Mouse (Mus musculus) kidney, embryonic 15.5 days (tissue): ENCODE measurements around the gene Cxcr5. TPM values are rescaled to one million over a fixed set of nuclear protein-coding genes. Genes with fewer than 3 reads are reported as not detected.

Experiments used
- ATAC-seq: fragments of 200-750 bp; cut with Nextera tagmentation; replicated peaks from 2 replicates; pipeline ENCODE4 v1.8.0; 2017; ENCODE audit warnings: moderate TSS enrichment; ENCODE audit not compliant: low FRiP score
- H3K27ac ChIP-seq: fragments of 300-500 bp; sonication (generic); 2 replicates; pipeline ENCODE4 v1.5.1; 2015; ENCODE audit warnings: mild to moderate bottlenecking, inconsistent platforms
- H3K27me3 ChIP-seq: fragments of 300-500 bp; sonication (generic); 2 replicates; pipeline ENCODE4 v1.6.1; 2015; ENCODE audit warnings: inconsistent platforms
- H3K36me3 ChIP-seq: fragments of 300-500 bp; sonication (generic); 2 replicates; pipeline ENCODE4 v1.6.1; 2015; ENCODE audit warnings: inconsistent platforms
- H3K4me1 ChIP-seq: fragments of 300-500 bp; sonication (generic); 2 replicates; pipeline ENCODE4 v1.6.1; 2015; ENCODE audit warnings: inconsistent platforms
- H3K4me2 ChIP-seq: fragments of 300-500 bp; sonication (generic); 2 replicates; pipeline ENCODE4 v1.6.1; 2015; ENCODE audit warnings: moderate library complexity, mild to moderate bottlenecking, inconsistent platforms
- H3K4me3 ChIP-seq: fragments of 300-500 bp; sonication (generic); replicated peaks from 2 replicates; pipeline ENCODE4 v1.5.1; 2015; ENCODE audit warnings: mild to moderate bottlenecking, inconsistent platforms
- H3K9ac ChIP-seq: fragments of 300-500 bp; sonication (generic); 2 replicates; pipeline ENCODE4 v1.6.1; 2015; ENCODE audit warnings: mild to moderate bottlenecking, inconsistent platforms
- H3K9me3 ChIP-seq: fragments of 300-500 bp; sonication (generic); replicated peaks from 2 replicates; pipeline ENCODE4 v1.6.1; 2016; ENCODE audit warnings: inconsistent platforms
- WGBS: fragments of 180-500 bp; shearing (Covaris S2); methylation state at CpG from one replicate; pipeline ENCODE4 v1.1.7; 2015; ENCODE audit warnings: mixed read lengths; 5-methylcytosine and 5-hydroxymethylcytosine counted together
- polyA plus RNA-seq: library from polyadenylated mRNA; unstranded; fragments of >200 nt; fragmentation: Nextera tagmentation; extraction: Ambion mirVana; gene quantifications from 2 replicates; pipeline ENCODE4 v1.2.1, GENCODE M21; 2015

Gene Cxcr5
- polyA plus RNA-seq, 1 experiment from 2014 or later: not detected

DNA sequence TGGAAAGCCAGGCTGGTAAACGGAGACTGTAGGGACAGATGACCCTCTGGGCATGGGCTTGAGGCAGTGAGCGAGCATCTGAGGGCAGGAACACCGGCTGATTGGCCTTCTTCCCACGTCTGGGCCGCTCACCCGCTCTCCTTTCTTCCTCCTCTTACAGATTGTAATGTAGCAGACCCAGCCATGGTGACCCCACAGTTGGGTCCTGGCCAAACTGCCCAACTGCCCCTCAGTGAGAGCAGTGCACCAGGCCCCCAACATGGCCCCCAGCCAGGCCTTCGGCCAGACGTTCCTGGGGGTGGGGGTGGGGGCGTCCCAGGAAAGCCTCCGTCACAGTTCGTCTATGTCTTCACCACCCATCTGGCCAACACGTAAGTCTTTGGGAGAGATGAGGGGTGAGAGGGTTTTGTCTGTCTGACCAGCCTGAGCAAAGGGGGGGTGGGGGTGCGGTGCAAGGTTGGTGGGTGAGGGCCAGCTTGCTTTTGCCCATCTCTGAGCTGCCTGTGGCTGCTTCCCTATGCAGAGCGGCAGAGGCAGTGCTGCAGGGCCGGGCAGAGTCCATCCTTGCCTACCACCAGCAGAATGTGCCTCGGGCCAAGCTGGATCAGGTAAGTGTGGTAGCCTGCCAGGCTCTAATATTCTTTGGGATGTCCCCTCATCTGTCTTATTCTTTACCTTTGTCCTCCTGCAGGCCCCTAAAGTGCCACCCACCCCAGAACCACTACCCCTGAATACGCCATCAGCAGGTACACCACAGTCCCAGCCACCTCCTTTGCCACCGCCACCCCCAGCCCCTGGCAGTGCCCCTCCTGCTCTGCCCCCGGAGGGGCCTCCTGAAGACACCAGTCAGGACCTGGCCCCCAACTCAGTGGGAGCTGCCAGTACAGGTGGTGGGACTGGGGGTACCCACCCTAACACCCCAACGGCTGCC, 56.5 kb downstream of the Cxcr5 start:
- no peak overlapping the region for H3K4me3 ChIP-seq
- H3K4me2 ChIP-seq: no peak overlapping the region
- no peaks in the 10 kb centered on the region for H3K9me3 ChIP-seq
- H3K9ac ChIP-seq: peak overlapping the region; percentile 17; the same call in 1 of the 2 replicates
- H3K4me1 ChIP-seq: peaks cover 57% of the 10 kb centered on the region
- H3K36me3 ChIP-seq: peaks cover 86% of the 10 kb centered on the region
- 67% methylated on average over 20 of the region's 20 CpGs for WGBS
- no peak for ATAC-seq
- no peak overlapping the region for H3K27ac ChIP-seq
- H3K27me3 ChIP-seq: no peaks in the 10 kb centered on the region

GRCm38 (mm10) chr9:44502006-44502405, 59.7 kb downstream of the Cxcr5 start:
- H3K4me2 ChIP-seq: no peak overlapping the region

DNA sequence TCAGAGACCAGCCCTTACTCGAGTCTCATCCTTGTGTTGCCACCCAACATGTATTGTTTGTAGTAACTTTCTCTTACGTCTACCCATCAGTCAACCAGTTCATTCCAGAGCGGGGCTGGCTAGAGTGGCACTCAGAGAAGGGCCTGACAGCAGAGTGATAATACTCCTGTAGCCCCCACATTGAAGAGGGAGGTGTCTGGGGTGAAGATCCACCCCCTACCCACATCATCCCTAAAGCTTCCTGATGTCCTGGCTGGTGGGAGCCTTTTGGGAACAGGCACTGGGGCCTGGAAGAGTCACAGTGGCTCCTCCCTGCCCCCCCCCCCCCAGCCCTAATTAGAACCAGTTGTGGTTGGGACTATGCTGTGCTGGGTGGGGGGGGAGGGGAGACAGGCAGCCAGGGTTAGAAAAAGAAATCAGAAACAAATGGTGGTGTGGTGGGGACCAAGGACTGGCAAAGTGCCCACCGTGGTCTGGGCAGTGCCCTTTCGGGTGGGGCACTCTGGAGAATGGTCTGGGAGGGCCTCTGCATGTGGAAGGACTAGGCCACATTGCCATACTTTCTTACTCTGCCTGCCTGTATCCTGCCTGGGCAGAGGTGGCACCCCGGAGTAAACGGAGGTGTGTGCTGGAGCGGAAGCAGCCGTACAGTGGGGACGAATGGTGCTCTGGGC, 60.3 kb downstream of the Cxcr5 start:
- ATAC-seq: no peak
- Histone ChIP-seq H3K4me2 (no peak overlapping the region), H3K4me1 (peaks cover 75% of the 10 kb centered on the region), H3K9ac (no peak overlapping the region), H3K4me3 (0 out of 2 replicates have a peak overlapping the region, but pooled peaks have one; percentile 2), H3K27me3 (no peaks in the 10 kb centered on the region), H3K27ac (peak overlapping the region; percentile 94; the same call in 1 of the 2 replicates), H3K36me3 (peaks cover 55% of the 10 kb centered on the region), H3K9me3 (no peaks in the 10 kb centered on the region)
- WGBS: 62% methylated on average over 10 of the region's 10 CpGs

More at GRCm38 (mm10) chr9:44502006-44502405, 59.7 kb downstream of the Cxcr5 start:
- ATAC-seq: no peak
- H3K27me3 ChIP-seq: no peaks in the 10 kb centered on the region
- 0 out of 2 replicates have a peak overlapping the region, but pooled peaks have one; percentile 2 for H3K4me3 ChIP-seq
- H3K27ac ChIP-seq: 0 out of 2 replicates have a peak overlapping the region, but pooled peaks have one; percentile 28
- H3K9ac ChIP-seq: no peak overlapping the region
- H3K9me3 ChIP-seq: no peaks in the 10 kb centered on the region
- 2% methylated on average over 4 of the region's 4 CpGs for WGBS
- H3K4me1 ChIP-seq: peaks cover 68% of the 10 kb centered on the region
- H3K36me3 ChIP-seq: peaks cover 62% of the 10 kb centered on the region

DNA sequence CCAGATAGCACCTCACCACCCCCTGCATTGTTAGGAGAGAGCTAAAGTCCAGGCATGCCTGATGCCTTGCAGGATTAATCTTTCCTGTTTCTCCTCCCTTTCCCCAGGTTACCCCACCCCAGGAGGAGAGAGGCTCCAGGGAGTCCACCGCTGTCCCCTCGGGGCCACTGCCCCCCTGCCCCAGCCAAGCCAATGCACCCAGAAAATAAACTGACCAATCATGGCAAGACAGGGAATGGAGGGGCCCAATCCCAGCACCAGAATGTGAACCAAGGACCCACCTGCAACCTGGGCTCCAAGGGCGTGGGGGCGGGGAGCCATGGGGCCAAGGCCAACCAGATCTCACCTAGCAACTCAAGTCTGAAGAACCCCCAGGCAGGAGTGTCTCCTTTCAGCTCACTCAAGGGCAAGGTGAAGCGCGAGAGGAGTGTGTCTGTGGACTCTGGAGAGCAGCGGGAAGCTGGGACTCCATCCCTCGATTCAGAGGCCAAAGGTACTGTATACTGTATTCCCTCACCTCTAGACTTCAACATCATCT, 61.0 kb downstream of the Cxcr5 start:
- no peak overlapping the region for H3K4me3 ChIP-seq
- 56% methylated on average over 8 of the region's 8 CpGs for WGBS
- H3K9ac ChIP-seq: no peak overlapping the region
- peaks cover 77% of the 10 kb centered on the region for H3K4me1 ChIP-seq
- peak overlapping the region; percentile 85; the same call in 1 of the 2 replicates for H3K4me2 ChIP-seq
- H3K27me3 ChIP-seq: no peaks in the 10 kb centered on the region
- no peaks in the 10 kb centered on the region for H3K9me3 ChIP-seq
- no peak for ATAC-seq
- H3K36me3 ChIP-seq: peaks cover 49% of the 10 kb centered on the region
- peak overlapping the region; percentile 94 for H3K27ac ChIP-seq

DNA sequence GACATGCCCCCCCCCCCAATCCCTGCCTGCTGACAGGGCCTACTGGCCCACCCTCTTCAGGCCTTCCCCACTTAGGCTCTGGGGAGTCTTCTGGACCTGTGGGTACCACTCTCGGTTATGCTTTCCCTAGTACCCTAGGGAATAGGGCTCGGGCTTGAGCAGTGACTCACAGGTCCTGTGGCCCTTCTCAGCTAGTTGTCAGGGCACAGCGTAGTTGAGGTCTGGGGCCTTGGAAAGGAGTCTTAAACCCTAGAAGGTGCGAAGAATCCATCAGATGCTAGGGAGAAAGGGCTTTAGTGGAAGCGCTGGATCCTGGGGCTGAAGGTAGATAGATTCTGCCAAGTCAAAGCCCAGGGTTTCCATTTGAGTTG, 61.5 kb downstream of the Cxcr5 start:
- peaks cover 77% of the 10 kb centered on the region for H3K4me1 ChIP-seq
- peak overlapping the region; percentile 85 for H3K4me2 ChIP-seq
- ATAC-seq: no peak
- H3K9ac ChIP-seq: no peak overlapping the region
- peak overlapping the region; percentile 94 for H3K27ac ChIP-seq
- WGBS: 25% methylated on average over 5 of the region's 5 CpGs
- H3K9me3 ChIP-seq: no peaks in the 10 kb centered on the region
- H3K27me3 ChIP-seq: no peaks in the 10 kb centered on the region
- peak overlapping the region; percentile 47 for H3K4me3 ChIP-seq
- H3K36me3 ChIP-seq: peaks cover 43% of the 10 kb centered on the region

- no peaks in the 10 kb centered on the region for H3K27me3 ChIP-seq
- H3K9ac ChIP-seq: peak overlapping the region; percentile 53
- peak overlapping the region; percentile 94 for H3K27ac ChIP-seq
- 5% methylated on average over 20 of the region's 20 CpGs for WGBS
- peak overlapping the region; percentile 85 for H3K4me2 ChIP-seq
- H3K4me1 ChIP-seq: peaks cover 77% of the 10 kb centered on the region
- peak overlapping the region; percentile 47 for H3K4me3 ChIP-seq
- peaks cover 38% of the 10 kb centered on the region for H3K36me3 ChIP-seq
- peak; percentile 19 for ATAC-seq
- no peaks in the 10 kb centered on the region for H3K9me3 ChIP-seq
Observed at GRCm38 (mm10) chr9:44499356-44500162, 62.1 kb downstream of the Cxcr5 start.

DNA sequence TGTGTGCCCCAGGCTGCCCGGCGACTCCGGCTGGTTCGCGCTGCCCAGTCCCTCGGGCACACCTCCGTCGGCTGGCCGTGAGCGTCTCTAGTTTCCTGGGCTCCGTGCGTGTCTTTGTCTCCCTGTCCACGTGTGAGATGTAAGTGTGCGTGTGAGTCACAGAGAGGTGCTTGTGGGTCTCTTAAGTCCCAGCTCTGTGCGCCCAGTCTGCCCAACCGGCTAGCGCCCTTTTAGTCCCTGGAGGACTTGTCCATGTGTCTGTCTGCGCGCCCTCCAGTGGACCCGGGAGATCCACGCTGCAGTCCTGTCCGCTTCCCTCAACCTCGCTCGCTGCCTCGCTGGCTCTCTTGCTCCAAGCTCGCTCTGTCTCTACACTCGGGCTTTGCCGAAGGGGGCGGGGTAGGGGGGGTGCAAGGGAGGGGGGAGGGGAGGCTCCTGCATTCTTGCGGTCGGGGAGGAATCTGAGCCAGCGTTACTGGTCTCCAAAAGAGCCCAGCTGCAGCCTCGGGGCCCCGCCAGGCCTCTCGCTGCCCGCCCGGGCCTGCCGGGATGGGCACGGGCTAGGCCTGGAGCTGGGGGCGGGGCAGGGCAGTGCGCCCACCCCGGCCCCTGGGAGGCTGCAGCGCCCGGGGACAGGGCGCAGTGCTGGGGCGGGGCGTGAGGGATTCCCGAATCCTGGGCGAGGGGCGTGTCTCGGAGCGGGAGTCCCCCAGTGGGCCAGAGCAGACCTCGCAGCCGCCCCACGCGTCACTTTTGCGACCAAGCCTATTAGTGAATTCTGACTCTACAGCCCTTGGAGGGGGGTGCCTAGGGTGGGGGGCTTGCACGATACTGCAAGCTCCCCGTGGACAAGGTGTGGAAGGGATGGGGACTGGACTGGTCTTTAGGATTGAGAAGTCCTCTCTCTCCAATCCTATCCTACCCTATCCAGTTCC, 63.0 kb downstream of the Cxcr5 start:
- peak overlapping the region; percentile 53 for H3K9ac ChIP-seq
- H3K4me2 ChIP-seq: peak overlapping the region; percentile 85
- peak overlapping the region; percentile 94 for H3K27ac ChIP-seq
- no peaks in the 10 kb centered on the region for H3K27me3 ChIP-seq
- peaks cover 31% of the 10 kb centered on the region for H3K36me3 ChIP-seq
- H3K4me1 ChIP-seq: peaks cover 83% of the 10 kb centered on the region
- under 1% methylated on average over 56 of the region's 59 CpGs for WGBS
- peak; percentile 84 for ATAC-seq
- peak overlapping the region; percentile 47 for H3K4me3 ChIP-seq
- H3K9me3 ChIP-seq: no peaks in the 10 kb centered on the region

- peak; percentile 47 for ATAC-seq
- WGBS: 2% methylated on average over 11 of the region's 11 CpGs
Observed at GRCm38 (mm10) chr9:44497624-44498377, 63.9 kb downstream of the Cxcr5 start.

GRCm38 (mm10) chr9:44496803-44497461, 64.7 kb downstream of the Cxcr5 start:
- Histone ChIP-seq H3K27me3 (no peaks in the 10 kb centered on the region), H3K9ac (no peak overlapping the region), H3K4me3 (no peak overlapping the region), H3K27ac (peak overlapping the region; percentile 94), H3K36me3 (peaks cover 13% of the 10 kb centered on the region), H3K9me3 (no peaks in the 10 kb centered on the region), H3K4me2 (peak overlapping the region; percentile 85; the same call in 1 of the 2 replicates), H3K4me1 (peaks cover 100% of the 10 kb centered on the region)
- 54% methylated on average over 12 of the region's 12 CpGs for WGBS
- ATAC-seq: no peak

More at GRCm38 (mm10) chr9:44497624-44498377, 63.9 kb downstream of the Cxcr5 start:
- H3K36me3 ChIP-seq: peaks cover 22% of the 10 kb centered on the region
- peak overlapping the region; percentile 53 for H3K9ac ChIP-seq
- peak overlapping the region; percentile 47 for H3K4me3 ChIP-seq
- peaks cover 92% of the 10 kb centered on the region for H3K4me1 ChIP-seq
- H3K9me3 ChIP-seq: no peaks in the 10 kb centered on the region
- H3K27ac ChIP-seq: peak overlapping the region; percentile 94
- no peaks in the 10 kb centered on the region for H3K27me3 ChIP-seq
- peak overlapping the region; percentile 85 for H3K4me2 ChIP-seq
